In genomic region chr2:165721941-165722340, GRCm38 (mm10) we compare ENCODE assay signal across 26 mouse cellular contexts.
DNase-seq lines count a peak whose midpoint lies in the region; ATAC-seq lines count a peak whose summit lies in the region.
"Had no signal": no experiment of that assay in that cellular context is flagged by ENCODE, and none has a peak within 500 bp of the region (broad histone marks: within the 10 kb centered on the region; RNA-seq: fewer than 3 reads in every experiment).

No protein-coding gene starts in this region.

- ATAC-seq in megakaryocyte progenitor cell, adult 5-6 weeks (replicated peaks; ENCODE audit: poor library complexity) = 0 out of 2 replicates have a peak, but pooled peaks have one; percentile 44
- ATAC-seq in forebrain, embryonic 15.5 days (replicated peaks) = no peak
- ATAC-seq in frontal cortex, adult (ENCODE audit: low TSS enrichment) = no peak
- no peak for ATAC-seq in neural tube, embryonic 15.5 days (ENCODE audit: low FRiP score)
- ATAC-seq: forebrain, embryonic 16.5 days; hindbrain, embryonic 16.5 days; inflammation-experienced regulatory T-cells, adult 6 months; intestine, postnatal 0 days had no signal

- no peaks in the 10 kb centered on the region for H3K4me1 ChIP-seq in forebrain, embryonic 15.5 days
- H3K4me1 ChIP-seq in neural tube, embryonic 15.5 days = peaks cover 7% of the 10 kb centered on the region; the same call in 1 of the 2 replicates
- H3K4me1 ChIP-seq: heart, embryonic 10.5 days had no signal

- H3K27me3 ChIP-seq in forebrain, embryonic 15.5 days = no peaks in the 10 kb centered on the region
- H3K27me3 ChIP-seq in neural tube, embryonic 15.5 days (replicated peaks) = no peaks in the 10 kb centered on the region
- H3K27me3 ChIP-seq: embryonic facial prominence, embryonic 13.5 days; hindbrain, embryonic 12.5 days had no signal

- no peak overlapping the region for H3K9ac ChIP-seq in forebrain, embryonic 15.5 days (replicated peaks)
- H3K9ac ChIP-seq in neural tube, embryonic 15.5 days (replicated peaks) = no peak overlapping the region
- H3K9ac ChIP-seq: embryonic facial prominence, embryonic 13.5 days; hindbrain, embryonic 12.5 days had no signal

- 95% methylated on average over 5 of the region's 5 CpGs for WGBS in forebrain, embryonic 15.5 days
- WGBS in neural tube, embryonic 15.5 days = 94% methylated on average over 5 of the region's 5 CpGs

- H3K36me3 ChIP-seq in forebrain, embryonic 15.5 days = no peaks in the 10 kb centered on the region
- no peaks in the 10 kb centered on the region for H3K36me3 ChIP-seq in neural tube, embryonic 15.5 days
- H3K36me3 ChIP-seq: G1E; heart, embryonic 10.5 days; hindbrain, embryonic 12.5 days had no signal

- H3K4me2 ChIP-seq in forebrain, embryonic 15.5 days (replicated peaks) = no peak overlapping the region
- no peak overlapping the region for H3K4me2 ChIP-seq in neural tube, embryonic 15.5 days
- H3K4me2 ChIP-seq: embryonic facial prominence, embryonic 13.5 days; hindbrain, embryonic 12.5 days had no signal

- no peaks in the 10 kb centered on the region for H3K9me3 ChIP-seq in forebrain, embryonic 15.5 days
- no peaks in the 10 kb centered on the region for H3K9me3 ChIP-seq in neural tube, embryonic 15.5 days (replicated peaks)
- H3K9me3 ChIP-seq: embryonic facial prominence, embryonic 13.5 days; forebrain, embryonic 10.5 days; G1E; heart, embryonic 10.5 days; hindbrain, embryonic 12.5 days had no signal

- peak; percentile 13 for DNase-seq in thymus, postnatal 4 days
- DNase-seq in thymus, adult 18-20 months = no peak
- peak; percentile 40 for DNase-seq in ES-CJ7 (ENCODE audit: low read depth, low spot score)
- peak; percentile 71 for DNase-seq in ZHBTc4 (ENCODE audit: low read depth, low spot score)
- DNase-seq: adrenal gland, adult 8-10 months; adrenal gland, postnatal 36 days; cerebellum, adult 11-12 months; cerebellum, adult 9-10 months; cerebellum, postnatal 25 days; gastrocnemius, postnatal 36 days; heart, adult 11 months; heart, postnatal 10 days; heart, postnatal 4 days had no signal

- H3K4me3 ChIP-seq in forebrain, embryonic 15.5 days = no peak overlapping the region
- no peak overlapping the region for H3K4me3 ChIP-seq in neural tube, embryonic 15.5 days (replicated peaks)
- H3K4me3 ChIP-seq: embryonic facial prominence, embryonic 13.5 days; forebrain, embryonic 10.5 days; heart, embryonic 10.5 days; hindbrain, embryonic 12.5 days had no signal

- H3K27ac ChIP-seq in forebrain, embryonic 15.5 days (replicated peaks) = no peak overlapping the region
- no peak overlapping the region for H3K27ac ChIP-seq in neural tube, embryonic 15.5 days (replicated peaks)
- H3K27ac ChIP-seq: embryonic facial prominence, embryonic 13.5 days; forebrain, embryonic 10.5 days; heart, embryonic 10.5 days; hindbrain, embryonic 12.5 days had no signal

Comparison
In these comparisons a context has a peak if more than half of its experiments do, and no peak if none do; other contexts are left out.
1. DNase-seq: peak in thymus, postnatal 4 days (single experiment), ES-CJ7 (single experiment) and ZHBTc4 (single experiment); none in thymus, adult 18-20 months (0 of 2).